Mouse (Mus musculus): ENCODE results near the gene Pgm2.

Gene Pgm2

DNA sequence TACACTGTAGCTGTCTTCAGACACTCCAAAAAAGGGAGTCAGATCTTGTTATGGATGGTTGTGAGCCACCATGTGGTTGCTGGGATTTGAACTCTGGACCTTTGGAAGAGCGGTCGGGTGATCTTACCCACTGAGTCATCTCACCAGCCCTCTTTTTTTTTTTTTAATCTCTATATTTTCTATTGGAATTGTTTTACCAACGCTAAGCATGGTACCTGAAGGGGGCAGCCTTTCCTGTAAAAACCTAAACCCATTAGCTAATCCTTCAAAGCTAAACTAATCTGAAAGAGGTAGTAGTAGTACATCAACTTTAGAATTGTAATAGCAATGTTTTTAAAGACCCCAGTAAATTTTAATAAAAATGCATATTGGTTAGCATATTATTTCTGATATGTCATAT lies 17.2 kb upstream of the Pgm2 start:
- DNase-seq (ENCODE audit: low spot score in 2 of 2), result peak in 1 of 2 experiments; percentile 40

DNA sequence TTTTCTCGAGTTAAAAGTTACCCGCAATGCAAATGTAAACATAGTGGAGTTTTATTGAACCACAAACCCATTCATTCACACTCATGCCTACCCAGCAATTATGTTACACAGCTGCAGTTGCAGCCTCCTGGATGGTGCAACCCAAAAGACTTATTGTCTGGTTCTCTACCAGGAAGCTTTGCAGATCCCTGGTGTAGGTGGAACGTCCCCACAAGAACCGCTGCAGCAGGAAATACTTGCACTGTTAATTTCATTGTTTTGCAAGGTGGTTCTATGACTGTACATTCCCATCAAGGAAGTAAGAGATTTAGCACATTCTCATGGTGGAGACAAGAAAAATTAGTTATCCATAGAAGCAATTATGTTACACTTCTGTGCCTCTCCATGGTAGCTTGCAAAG lies 15.4 kb upstream of the Pgm2 start:
- DNase-seq (ENCODE audit: low spot score in 2 of 2), result no peak

DNA sequence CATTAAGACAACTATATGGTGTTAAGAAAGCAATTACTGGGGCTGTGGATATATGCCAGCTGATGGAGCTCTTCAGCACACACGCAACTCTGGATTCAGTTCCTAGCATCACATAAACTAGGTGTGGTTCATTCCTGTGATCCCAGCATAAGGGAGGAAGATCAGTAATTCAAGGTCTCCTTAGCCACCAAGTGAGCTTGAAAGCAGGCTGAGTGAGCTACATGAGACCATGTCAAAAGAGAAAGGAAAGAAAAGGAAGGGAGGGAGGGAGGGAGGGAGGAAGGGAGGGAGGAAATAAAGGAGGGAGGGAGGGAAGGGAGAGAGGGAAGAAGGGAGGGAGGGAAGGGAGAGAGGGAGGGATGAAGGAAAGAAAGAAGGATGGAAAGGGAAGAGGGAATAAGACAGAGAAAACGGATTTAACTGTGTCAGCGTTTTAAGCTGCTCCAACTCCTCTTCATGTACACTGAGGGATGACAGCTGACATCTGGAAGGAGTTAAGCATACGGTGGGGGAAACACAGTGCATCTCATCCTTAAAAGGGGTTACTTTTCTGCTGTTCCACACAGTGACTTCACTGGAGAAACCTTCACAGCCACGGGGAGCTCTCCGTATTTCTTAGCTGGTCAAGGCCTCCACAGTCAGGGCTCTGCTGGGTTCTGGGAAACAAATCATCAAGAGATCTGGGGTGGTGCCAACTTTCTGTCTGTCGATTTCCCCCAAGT lies 13.8 kb upstream of the Pgm2 start:
- DNase-seq (ENCODE audit: low spot score in 2 of 2), result no peak

DNA sequence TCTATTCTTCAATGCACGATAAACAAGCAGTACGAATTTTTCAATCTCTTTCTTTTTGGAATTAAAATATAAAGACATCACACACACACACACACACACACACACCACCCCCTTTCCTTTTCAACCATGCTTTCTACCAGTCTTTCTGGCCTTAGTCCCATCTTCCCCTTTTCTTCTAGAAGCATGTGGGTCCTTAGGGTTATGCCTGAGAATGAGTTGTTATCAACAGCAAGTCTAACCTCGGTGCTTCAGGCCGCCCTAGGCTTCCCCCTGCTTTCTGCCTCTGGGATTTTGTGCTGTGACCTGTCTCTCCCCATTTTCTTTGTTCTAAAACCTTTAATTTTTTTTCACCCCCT lies 13.3 kb upstream of the Pgm2 start:
- DNase-seq (ENCODE audit: low spot score in 2 of 2), result no peak

DNA sequence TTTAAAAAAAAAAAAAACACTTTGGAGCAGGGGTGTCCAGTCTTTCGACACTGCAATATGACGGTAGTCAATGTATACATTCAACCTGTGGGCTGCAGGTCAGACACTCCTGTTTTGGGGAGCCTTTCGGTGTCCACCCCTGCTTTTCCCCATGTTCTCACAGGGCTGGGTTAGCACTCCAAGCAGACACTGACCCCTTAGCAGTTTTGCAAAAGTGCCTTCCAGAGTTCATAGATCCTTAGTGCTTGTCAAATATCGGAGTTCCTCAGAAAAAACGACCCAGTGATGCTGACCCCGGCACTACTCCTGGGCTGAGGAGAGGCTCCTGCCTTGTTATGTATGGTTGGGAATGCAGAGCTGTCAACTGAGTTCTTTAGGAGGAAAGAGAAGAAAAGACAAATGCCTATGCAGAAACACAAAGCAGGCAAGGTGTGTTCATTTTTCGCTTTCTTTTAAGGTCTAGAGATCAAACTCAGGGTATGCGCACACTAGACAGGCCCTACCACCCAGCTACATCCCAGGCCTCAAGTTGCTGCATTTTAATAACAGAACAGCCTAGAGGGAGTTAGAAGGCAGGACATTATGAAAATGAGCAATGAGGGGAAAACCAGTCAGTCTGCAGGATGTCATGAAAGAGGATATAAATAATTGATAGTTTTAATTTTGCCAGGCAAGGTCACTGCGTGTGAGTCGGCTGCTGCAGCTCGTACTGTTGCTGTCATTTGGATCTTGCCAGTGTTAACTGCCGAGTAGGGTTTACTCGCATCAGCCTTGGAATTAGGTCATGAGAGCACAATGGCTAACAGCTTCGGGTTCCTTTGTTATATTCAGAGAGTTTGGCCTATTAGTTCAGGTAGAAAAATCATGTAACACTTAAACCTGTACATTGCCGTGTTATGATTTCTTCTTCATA lies 9.0 kb upstream of the Pgm2 start:
- DNase-seq (ENCODE audit: low spot score in 2 of 2), result no peak

DNA sequence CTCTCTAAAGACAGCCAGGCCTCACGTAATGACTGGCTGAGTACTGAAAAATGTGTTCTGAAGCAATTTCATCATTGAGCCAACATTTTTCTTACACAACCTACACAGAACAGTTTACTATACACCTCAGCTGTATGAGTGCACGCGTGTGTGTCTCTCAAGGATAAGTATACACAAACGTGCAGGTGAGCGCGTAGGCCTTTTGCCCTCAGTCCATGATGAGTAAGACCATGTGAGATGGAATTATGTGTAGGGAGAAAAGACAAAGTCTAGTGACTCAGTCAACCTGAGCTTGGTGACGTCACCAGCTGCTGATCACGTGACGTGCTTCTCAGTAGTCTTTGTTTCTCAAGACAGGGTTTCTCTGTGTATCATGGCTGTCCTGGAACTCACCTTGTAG lies 7.3 kb upstream of the Pgm2 start:
- DNase-seq (ENCODE audit: low spot score in 2 of 2), result no peak

DNA sequence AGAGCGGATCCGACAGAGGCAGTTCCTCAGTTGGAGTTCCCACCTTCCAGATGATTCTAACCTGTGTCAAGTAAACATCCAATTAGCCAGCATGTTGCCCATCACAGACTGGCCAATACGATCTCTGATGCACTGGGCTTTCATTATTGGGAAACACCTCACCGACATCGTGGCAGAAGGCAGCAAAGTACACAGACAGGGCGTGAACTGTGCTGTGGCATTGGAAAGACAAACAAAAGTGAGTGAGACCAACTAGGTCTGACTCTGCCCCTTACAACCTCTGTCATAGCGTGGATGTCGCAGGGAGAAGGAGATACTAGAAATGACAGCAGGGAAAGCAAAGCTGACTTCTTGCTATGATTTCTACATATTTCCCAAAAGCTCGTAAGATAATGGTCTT lies 4.0 kb upstream of the Pgm2 start:
- no peak for DNase-seq (ENCODE audit: low spot score in 2 of 2)

DNA sequence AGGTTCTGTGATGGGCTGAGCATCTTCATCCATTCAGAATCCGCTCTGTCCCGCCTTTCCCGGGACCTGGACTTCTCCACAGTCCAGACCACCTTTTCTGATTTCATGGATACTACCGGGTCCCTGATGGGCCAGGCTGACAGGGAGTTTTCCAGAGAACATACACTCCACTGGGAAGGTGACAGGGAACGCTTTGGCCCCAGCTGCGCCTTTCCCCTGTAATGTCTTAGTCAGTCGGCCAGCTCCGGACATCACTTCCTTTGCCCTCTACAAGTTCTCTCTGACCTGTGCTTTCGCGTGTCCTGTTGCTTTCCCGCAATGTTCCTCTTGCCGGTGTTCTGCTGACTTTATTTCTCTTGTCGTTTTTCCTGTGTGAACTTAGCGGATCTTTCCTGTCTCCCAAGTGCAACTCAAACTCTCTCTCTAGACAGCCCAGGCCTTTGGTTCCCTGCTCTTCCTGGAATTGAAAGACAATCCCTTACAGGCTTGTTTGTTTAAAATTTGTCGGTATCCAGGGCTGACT lies 660 bp downstream of the Pgm2 start:
- DNase-seq (ENCODE audit: low spot score in 2 of 2), result peak in 1 of 2 experiments; percentile 5

DNA sequence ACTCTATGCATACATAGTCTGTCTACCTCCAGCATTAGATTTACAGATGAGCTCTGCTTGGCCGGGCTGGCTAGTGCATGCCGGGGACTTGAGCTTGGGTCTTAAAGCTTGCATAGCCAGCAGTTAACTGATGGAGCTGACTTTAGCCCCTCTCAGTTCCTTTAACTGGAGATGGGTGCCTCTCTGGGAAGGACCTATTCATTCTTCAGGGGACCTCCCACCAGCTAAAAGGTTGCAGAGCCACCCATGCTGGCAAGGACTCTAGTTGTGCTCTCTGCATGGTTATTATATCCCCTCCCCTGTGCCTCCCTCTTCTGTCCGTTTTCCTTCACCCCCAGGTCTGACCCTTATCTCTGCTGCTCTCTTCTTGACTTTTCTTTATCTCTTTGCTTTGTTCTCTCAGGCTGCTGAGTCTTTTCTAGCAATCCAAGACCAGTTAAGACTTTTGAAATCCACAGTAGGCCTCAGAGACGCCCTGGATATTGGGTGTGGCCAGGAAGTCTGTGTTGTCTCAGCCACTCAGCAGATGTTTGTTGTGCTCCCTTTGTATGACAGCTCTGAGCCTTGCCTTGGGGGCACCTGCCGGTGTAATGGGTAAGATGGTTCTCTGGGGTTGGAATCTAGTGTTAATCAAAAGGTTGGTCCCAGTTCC lies 2.7 kb downstream of the Pgm2 start:
- no peak for DNase-seq (ENCODE audit: low spot score in 2 of 2)

DNA sequence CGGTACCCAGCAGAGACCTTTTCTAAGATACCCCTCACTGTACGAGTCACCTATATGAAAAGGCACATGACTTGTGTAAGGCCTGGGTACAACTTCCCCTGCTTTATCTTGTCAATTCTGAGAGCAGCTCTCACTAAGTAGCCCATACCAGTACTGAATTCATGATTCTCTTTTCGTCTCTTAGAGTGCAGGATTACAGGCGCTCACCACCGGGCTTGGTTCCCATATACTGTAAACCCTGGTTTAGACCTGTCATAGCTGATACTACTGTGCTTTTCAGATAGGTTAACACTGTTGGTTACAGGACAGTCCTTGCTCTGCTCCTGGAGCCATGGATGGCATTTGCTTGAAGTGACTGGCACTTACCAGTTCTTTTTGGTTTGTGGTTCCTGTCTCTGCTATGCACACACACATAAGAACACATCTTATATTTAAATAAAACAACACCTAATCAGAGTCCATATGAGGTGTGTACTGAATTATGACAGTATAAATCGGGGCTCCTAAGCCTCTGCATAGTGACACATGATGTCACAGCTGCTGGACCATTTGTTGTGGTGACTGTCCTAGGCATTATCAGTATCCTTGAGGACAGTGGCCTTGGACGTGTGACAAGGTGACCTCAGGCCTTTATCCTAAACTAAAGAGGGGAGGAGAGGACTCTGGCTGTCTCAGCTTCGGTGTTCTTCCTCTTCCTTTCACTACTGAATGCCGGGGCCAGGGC lies 9.4 kb downstream of the Pgm2 start:
- peak in 1 of 2 experiments; percentile 8 for DNase-seq (ENCODE audit: low spot score in 2 of 2)

DNA sequence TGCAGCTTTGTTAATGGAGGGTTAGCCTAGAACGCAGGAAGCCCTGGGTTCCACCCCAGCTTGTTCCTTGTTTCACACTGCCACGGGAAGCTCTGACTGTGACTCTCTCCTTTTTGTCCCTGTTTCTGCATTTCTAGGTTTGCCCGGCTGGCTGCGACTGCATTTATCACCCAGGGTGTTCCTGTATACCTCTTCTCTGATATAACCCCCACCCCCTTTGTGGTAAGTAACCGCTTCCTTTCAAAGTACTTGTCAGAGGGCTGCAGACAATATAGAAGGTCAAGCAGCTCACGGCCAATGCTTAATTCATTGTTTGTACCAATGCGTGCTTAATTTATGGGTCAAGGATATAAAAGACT lies 9.9 kb downstream of the Pgm2 start:
- peak; percentile 40 to 67 for DNase-seq (ENCODE audit: low spot score in 2 of 2)

DNA sequence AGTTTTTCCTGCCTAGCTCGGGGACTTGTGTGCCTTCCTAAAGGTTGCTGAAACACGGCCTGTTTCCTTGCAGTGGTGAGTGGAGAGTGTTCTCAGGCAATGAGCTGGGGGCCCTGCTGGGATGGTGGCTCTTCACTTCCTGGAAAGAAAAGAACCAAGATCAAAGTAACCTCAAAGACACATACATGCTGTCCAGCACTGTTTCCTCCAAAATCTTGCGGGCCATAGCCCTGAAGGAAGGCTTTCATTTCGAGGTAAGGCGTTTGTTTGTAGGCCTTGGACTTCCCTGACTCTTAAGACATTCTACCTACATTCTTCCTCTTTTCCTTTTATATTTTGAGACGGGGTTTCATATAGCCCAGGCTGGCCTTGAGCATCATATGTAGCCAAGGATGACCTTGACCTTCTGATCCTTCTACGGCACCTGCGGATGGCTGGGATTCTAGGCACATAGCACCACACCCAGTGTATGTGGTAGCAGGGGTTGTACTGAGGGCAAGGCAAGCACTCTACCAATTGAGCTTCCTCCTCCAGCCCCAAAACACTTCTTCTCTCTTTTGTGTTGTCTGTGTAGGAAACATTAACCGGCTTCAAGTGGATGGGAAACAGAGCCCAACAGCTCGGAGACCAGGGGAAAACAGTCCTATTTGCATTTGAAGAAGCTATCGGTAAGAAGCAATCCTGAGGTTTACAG lies 15.0 kb downstream of the Pgm2 start:
- no peak for DNase-seq (ENCODE audit: low spot score in 2 of 2)

DNA sequence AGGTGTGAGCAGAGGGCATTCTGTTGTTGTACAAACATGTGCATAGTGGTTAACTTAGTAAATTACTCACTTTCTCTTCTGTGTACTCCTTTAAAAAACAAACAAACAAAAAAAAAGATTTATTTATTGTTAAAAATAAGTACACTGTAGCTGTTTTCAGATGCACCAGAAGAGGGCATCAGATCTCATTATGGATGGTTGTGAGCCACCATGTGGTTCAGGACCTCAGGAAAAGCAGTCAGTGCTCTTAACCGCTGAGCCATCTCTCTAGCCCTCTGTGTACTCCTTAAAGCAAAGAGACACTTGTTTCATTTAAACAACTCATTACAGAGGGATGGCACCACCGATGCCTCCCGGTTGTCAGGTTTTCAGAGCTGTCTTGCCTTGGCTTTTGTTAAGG lies 16.5 kb downstream of the Pgm2 start:
- DNase-seq (ENCODE audit: low spot score in 2 of 2), result no peak

DNA sequence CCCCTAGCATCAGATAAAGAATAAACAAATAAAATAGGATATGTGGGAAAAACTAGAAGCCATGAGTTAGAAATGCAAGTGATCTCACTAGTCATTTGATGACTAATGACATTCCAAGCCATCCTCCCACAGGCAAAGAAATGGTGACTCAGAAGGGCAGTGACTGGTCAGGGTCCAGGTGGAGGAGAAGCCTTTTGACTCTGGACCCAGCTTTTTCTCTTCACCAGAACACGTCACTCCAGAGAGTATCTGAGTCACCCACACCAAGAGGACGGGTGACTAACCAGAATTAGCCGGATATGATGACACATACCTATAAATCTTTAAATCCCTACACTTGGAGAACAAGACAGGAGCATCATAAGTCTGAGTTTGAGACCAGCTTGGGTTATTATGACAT lies 19.6 kb downstream of the Pgm2 start:
- no peak for DNase-seq (ENCODE audit: low spot score in 2 of 2)

DNA sequence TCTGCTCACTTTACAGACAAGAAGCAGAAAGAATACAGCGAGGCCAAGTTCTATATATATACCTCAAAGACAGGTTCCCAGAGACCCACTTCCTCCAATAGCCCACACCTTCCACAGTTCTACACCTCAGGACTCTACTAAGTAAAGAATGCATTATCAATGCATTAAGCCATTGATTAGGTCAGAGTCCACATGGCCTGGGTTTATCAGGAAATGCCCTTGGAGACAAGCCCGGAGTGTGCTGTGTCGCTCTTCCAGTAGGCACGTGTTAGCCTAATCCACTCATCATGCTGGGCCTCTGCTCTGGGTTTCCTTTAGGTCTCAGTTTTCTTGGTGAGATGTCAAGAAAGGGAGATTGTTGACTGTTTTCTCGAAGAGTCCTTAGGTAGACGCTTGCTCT lies 21.5 kb downstream of the Pgm2 start:
- DNase-seq (ENCODE audit: low spot score in 2 of 2), result no peak

DNA sequence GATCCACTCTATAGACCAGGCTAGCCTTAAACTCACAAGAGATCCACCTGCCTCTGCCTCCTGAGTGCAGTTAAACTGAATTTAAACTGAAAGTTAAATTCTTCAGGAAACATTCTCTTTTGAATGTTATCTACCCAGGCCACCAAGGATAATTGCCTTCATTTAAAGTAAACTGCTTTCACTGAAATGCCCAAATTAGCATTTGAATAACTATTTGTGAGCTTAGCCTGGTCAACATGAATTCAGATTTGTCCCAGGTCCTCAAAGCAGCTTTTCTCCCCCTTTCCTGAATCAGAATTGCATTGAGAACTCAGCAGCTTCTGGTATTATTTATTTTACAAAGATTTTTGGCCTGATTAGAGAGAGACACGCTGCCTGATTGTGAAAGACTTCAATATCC lies 24.4 kb downstream of the Pgm2 start:
- no peak for DNase-seq (ENCODE audit: low spot score in 2 of 2)

DNA sequence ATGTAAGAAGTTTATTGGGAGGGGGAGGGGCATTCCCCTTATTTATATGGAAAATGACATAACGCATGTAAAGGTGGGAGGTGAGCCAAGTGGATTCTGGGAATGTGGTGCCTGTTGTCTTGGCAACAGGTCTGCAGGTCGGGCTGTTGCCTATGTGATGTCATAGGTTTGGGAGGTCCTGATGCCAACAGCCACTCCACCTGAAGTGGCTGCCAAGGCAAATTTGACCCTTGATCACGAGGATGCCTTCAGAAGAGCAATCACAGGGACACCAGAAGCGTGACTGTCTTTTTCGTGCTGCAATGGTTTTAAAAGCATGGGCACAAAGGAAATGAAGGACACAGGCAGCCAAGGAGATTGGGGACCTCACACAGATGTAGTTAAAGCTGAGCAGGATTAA lies 33.0 kb downstream of the Pgm2 start:
- no peak for DNase-seq (ENCODE audit: low spot score in 2 of 2)

DNA sequence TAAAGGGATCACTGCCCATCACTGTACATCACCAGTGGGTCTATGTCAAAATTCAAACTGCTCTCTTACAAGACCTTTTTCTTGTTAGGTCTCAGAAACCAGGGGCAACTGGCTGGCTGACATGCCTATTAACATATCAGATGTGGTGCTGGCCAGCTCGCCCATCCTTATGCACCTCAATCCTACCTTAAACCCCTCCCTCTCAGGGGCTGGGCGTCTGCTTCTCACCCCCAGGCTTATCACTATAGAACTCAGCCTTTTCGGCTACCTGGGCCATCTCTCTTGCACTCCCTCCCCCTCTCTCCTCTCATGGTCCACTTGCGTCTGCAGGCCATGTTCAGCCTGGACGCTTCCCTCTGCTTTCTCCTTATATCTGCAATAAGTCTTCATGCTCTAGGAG lies 38.8 kb downstream of the Pgm2 start:
- DNase-seq (ENCODE audit: low spot score in 2 of 2), result no peak

DNA sequence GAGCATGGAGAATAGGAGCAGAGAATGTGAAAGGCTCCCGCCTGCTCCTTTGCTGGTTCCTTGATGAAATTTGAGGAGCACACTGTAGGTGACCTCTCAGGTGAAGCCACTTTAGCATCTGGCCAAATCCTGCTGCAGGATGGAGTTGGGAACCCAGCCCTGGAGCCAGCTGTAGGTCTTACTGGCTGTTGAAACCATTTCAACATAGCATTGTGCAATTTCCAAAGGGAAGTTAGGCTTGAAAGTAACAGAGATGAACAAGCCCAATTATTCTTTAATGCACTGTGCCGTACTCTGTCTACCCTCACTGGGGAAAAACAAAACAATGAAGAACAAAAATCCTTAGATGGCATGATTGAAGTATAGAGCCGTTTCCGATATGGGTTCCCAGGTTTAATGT lies 41.2 kb downstream of the Pgm2 start:
- DNase-seq (ENCODE audit: low spot score in 2 of 2), result no peak

DNA sequence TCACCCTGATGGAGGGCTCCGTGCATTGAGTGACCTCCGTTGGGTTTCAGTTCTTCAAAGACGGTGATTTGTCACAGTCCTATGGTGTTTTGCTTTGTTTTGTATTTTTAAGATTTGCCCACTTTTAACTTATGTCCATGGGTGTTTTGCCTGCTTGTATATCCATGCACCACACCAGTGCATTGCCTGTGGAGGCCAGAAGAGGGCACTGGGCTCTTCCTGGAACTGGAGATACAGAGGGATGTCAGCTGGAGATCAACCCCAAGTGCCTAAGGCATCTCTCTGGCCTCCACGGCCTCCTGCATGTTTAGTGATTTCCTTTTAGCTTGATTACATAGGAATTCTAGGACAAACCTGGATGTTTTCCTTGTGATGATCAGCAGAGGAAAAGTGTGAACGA lies 43.6 kb downstream of the Pgm2 start:
- DNase-seq (ENCODE audit: low spot score in 2 of 2), result no peak

DNA sequence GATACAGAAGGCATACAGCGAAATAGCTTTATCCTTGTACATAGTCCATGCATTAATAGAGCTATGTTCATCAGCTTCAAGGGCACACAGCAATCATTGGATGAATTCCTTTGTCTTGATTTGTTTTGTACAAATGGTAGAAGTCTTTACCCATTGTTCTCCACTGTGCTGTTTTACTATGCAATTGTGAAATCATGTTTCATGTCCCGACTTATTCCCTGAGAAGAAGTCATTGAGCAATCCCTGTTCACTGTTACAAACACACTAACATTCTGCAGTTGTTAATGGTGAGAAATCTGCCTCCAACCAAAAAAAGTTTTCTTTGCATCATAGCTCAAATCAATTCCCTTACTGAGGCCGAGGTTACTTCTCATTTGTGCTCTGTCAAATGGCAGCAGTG lies 47.5 kb downstream of the Pgm2 start:
- no peak for DNase-seq (ENCODE audit: low spot score in 2 of 2)

All from natural killer cell, adult 2 months (primary cell).